Mouse (Mus musculus): ENCODE measurements at regions not wholly inside any gene's neighbourhood (a gene's known extent, or its start where the extent isn't known, plus 50 kb on each side); places are given as distances from the start of the nearest gene placed in this dataset.
A peak's percentile ranks its signal among the peaks of the same experiment; 100 is the strongest.

GRCm38 (mm10) chr3:144011456-144012025 lies 193.5 kb downstream of the Lmo4 start:
- DNase-seq = no peak

GRCm38 (mm10) chr3:144010558-144010957 lies 194.5 kb downstream of the Lmo4 start:
- no peak for DNase-seq

- no peak for DNase-seq
Measured at GRCm38 (mm10) chr3:144007111-144007619, 197.9 kb downstream of the Lmo4 start.

- no peak for DNase-seq
Measured at GRCm38 (mm10) chr3:143997909-143998308, 207.1 kb downstream of the Lmo4 start.

GRCm38 (mm10) chr3:143995045-143995444 lies 210.0 kb downstream of the Lmo4 start:
- no peak for DNase-seq

- no peak for DNase-seq
Measured at GRCm38 (mm10) chr3:143988991-143989390, 216.0 kb downstream of the Lmo4 start.

GRCm38 (mm10) chr3:143988037-143988436 lies 217.0 kb downstream of the Lmo4 start:
- DNase-seq = no peak

- DNase-seq = no peak
Measured at GRCm38 (mm10) chr3:143986798-143987197, 218.2 kb downstream of the Lmo4 start.

GRCm38 (mm10) chr3:143986200-143986506 lies 218.9 kb downstream of the Lmo4 start:
- DNase-seq = no peak

GRCm38 (mm10) chr3:143985349-143986199 lies 219.4 kb downstream of the Lmo4 start:
- no peak for DNase-seq

GRCm38 (mm10) chr3:143978703-143979102 lies 226.3 kb downstream of the Lmo4 start:
- no peak for DNase-seq

GRCm38 (mm10) chr3:143977886-143978447 lies 227.1 kb downstream of the Lmo4 start:
- no peak for DNase-seq

GRCm38 (mm10) chr3:143973582-143973981 lies 231.4 kb downstream of the Lmo4 start:
- no peak for DNase-seq

GRCm38 (mm10) chr3:143972351-143972750 lies 232.7 kb downstream of the Lmo4 start:
- no peak for DNase-seq

GRCm38 (mm10) chr3:143970771-143971170 lies 234.2 kb downstream of the Lmo4 start:
- DNase-seq = no peak

- no peak for DNase-seq
Measured at GRCm38 (mm10) chr3:143955508-143955907, 249.5 kb downstream of the Lmo4 start.

GRCm38 (mm10) chr3:143954822-143955221 lies 250.2 kb downstream of the Lmo4 start:
- no peak for DNase-seq

- peak; percentile 2 to 5 for DNase-seq
Measured at GRCm38 (mm10) chr3:143952289-143952688, 252.7 kb downstream of the Lmo4 start.

- no peak for DNase-seq
Measured at GRCm38 (mm10) chr3:143949656-143950055, 255.4 kb downstream of the Lmo4 start.

GRCm38 (mm10) chr3:143949026-143949637 lies 255.9 kb downstream of the Lmo4 start:
- peak; percentile 23 to 42 for DNase-seq

- no peak for DNase-seq
Measured at GRCm38 (mm10) chr3:143947938-143948267, 257.1 kb downstream of the Lmo4 start.

- no peak for DNase-seq
Measured at GRCm38 (mm10) chr3:143947079-143947937, 257.7 kb downstream of the Lmo4 start.

All from adrenal gland, postnatal 36 days (tissue).